Mouse (Mus musculus): ENCODE measurements around the gene Olfr96.

Olfr96 gene

GRCm38 (mm10) chr17:37270702-37271092, 50.8 kb downstream of the Olfr96 start:
- DNase-seq (ENCODE audit: low read depth, low spot score) = peak; percentile 90

- no peak for DNase-seq (ENCODE audit: low read depth, low spot score)
These were observed 55.8 kb downstream of the Olfr96 start for GRCm38 (mm10) chr17:37275626-37276248.

All from CD4-positive, CD25-positive, alpha-beta regulatory T cell, adult 2 months (primary cell).